Mouse (Mus musculus) ES-Bruce4 (cell line): ENCODE results near the gene Psenen. TPM values are rescaled to one million over a fixed set of nuclear protein-coding genes. Genes with fewer than 3 reads are reported as not detected.
A peak's percentile ranks its signal among the peaks of the same experiment; 100 is the strongest.

Source experiments
- H3K27ac ChIP-seq: 2 replicates; pipeline ENCODE4 v1.5.1; 2012; ENCODE audit warnings: low read length, inconsistent platforms; ENCODE audit not compliant: insufficient read depth
- H3K27me3 ChIP-seq: 2 replicates; pipeline ENCODE4 v1.6.1; 2012; ENCODE audit warnings: mild to moderate bottlenecking, low read length, inconsistent platforms; ENCODE audit not compliant: control insufficient read depth, poor library complexity, insufficient read depth, severe bottlenecking
- H3K36me3 ChIP-seq: 2 replicates; pipeline ENCODE4 v1.6.1; 2012; ENCODE audit warnings: inconsistent platforms, mild to moderate bottlenecking, low read length, moderate library complexity; ENCODE audit not compliant: control insufficient read depth, poor library complexity, insufficient read depth, severe bottlenecking
- H3K4me1 ChIP-seq: one replicate; pipeline ENCODE4 v1.8.1; 2011; ENCODE audit warnings: low read length; ENCODE audit not compliant: control insufficient read depth, insufficient read depth
- H3K4me3 ChIP-seq: 2 replicates; pipeline ENCODE4 v1.5.1; 2011; ENCODE audit warnings: low read depth, mild to moderate bottlenecking, low read length
- H3K9ac ChIP-seq: 2 replicates; pipeline ENCODE4 v1.6.1; 2012; ENCODE audit warnings: low read depth, mild to moderate bottlenecking, inconsistent platforms; ENCODE audit not compliant: poor library complexity, severe bottlenecking
- H3K9me3 ChIP-seq: replicated peaks from 2 replicates; pipeline ENCODE4 v1.6.1; 2012; ENCODE audit warnings: mild to moderate bottlenecking, low read length, inconsistent platforms; ENCODE audit not compliant: control insufficient read depth, poor library complexity, insufficient read depth, severe bottlenecking
- CTCF ChIP-seq: IDR thresholded peaks from one replicate; pipeline ENCODE4 v1.8.1; 2011; ENCODE audit warnings: low read depth, low read length
- EP300 ChIP-seq: IDR thresholded peaks from 2 replicates; pipeline ENCODE4 v1.6.1; 2011; ENCODE audit warnings: low read depth, low read length; ENCODE audit not compliant: insufficient read depth
- POLR2A ChIP-seq: IDR thresholded peaks from one replicate; pipeline ENCODE4 v1.8.1; 2011; ENCODE audit warnings: low read length; ENCODE audit not compliant: insufficient read depth
- polyA plus RNA-seq: library from polyadenylated mRNA; stranded (reverse); fragments of >200 nt; gene quantifications from 2 replicates; pipeline ENCODE4 v1.2.4, GENCODE M21; 2011; ENCODE audit warnings: low read depth; ENCODE audit not compliant: missing spikeins, insufficient read depth, insufficient read length

The Psenen gene
- polyA plus RNA-seq, 1 experiment, result 99.8 TPM

DNA sequence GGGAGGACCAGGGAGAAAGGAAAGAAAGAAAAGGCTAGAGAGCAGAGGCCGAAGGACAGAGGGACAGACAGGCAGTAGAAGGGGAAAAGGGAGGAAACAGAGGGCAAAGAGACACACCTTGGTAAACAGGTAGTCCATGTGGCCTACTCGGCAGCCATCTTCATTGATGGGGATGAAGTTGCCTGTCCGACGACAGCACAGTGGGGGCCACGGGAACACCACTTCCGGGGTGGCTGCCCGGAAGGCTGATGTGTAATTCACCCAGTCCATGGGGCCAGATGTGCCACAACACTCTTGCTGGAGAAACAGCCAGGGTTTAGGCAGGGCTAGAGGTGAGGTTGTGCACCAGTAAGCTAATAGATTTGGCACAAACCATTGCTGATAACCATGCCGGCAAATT is 41.5 kb upstream of the Psenen start:
- peaks cover 15% of the 10 kb centered on the region for H3K4me1 ChIP-seq
- TF ChIP-seq EP300 (no peak), POLR2A (no peak), CTCF (no peak)
- H3K27ac ChIP-seq, result peak overlapping the region; percentile 43
- H3K36me3 ChIP-seq, result no peaks in the 10 kb centered on the region
- H3K9me3 ChIP-seq, result no peaks in the 10 kb centered on the region
- H3K9ac ChIP-seq, result no peak overlapping the region
- no peaks in the 10 kb centered on the region for H3K27me3 ChIP-seq
- no peak overlapping the region for H3K4me3 ChIP-seq

- no peak overlapping the region for H3K9ac ChIP-seq
- H3K4me1 ChIP-seq, result peaks cover 15% of the 10 kb centered on the region
- no peak overlapping the region for H3K4me3 ChIP-seq
- no peaks in the 10 kb centered on the region for H3K9me3 ChIP-seq
- peak overlapping the region; percentile 43 for H3K27ac ChIP-seq
- TF ChIP-seq POLR2A (no peak), CTCF (no peak), EP300 (no peak)
- H3K27me3 ChIP-seq, result no peaks in the 10 kb centered on the region
- no peaks in the 10 kb centered on the region for H3K36me3 ChIP-seq
Measured at GRCm38 (mm10) chr7:30604424-30604823, 41.0 kb upstream of the Psenen start.

DNA sequence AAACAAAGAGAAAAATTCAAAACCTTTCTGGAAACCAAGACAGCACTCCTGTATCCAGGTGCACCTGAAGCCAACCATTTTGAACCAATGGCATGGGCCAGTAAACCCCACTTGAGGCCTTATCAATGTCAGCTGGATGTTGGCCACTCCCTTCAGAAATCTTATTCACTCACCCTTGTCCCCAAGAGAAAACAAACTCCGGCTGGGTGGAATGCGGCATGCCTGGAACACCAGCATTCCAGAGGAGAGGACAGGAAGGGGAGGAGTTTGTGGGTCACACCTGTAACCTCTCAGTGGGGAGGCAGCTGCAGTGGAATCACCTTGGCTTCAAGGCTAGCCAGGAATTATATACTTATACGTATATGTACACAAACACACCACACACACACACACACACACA is 39.2 kb upstream of the Psenen start:
- H3K27ac ChIP-seq, result peak overlapping the region; percentile 82

GRCm38 (mm10) chr7:30600651-30601050 is 37.2 kb upstream of the Psenen start:
- H3K36me3 ChIP-seq, result no peaks in the 10 kb centered on the region
- peaks cover 15% of the 10 kb centered on the region for H3K4me1 ChIP-seq
- H3K4me3 ChIP-seq, result no peak overlapping the region
- TF ChIP-seq POLR2A (no peak), CTCF (no peak), EP300 (no peak)
- no peaks in the 10 kb centered on the region for H3K9me3 ChIP-seq
- H3K27ac ChIP-seq, result peak overlapping the region; percentile 82
- no peaks in the 10 kb centered on the region for H3K27me3 ChIP-seq
- peak overlapping the region; percentile 30 for H3K9ac ChIP-seq

More for the DNA sequence above, 39.2 kb upstream of the Psenen start:
- Histone ChIP-seq H3K9ac (no peak overlapping the region), H3K4me1 (peaks cover 15% of the 10 kb centered on the region), H3K27me3 (no peaks in the 10 kb centered on the region), H3K9me3 (no peaks in the 10 kb centered on the region), H3K36me3 (no peaks in the 10 kb centered on the region), H3K4me3 (peak overlapping the region; percentile 9; the same call in 1 of the 2 replicates)
- TF ChIP-seq EP300, result peak; percentile 96
- no peak for TF ChIP-seq POLR2A

GRCm38 (mm10) chr7:30599933-30600353 is 36.5 kb upstream of the Psenen start:
- Histone ChIP-seq H3K9ac (peak overlapping the region; percentile 45), H3K36me3 (no peaks in the 10 kb centered on the region), H3K9me3 (no peaks in the 10 kb centered on the region), H3K4me1 (peaks cover 16% of the 10 kb centered on the region), H3K4me3 (peak overlapping the region; percentile 41), H3K27ac (peak overlapping the region; percentile 82), H3K27me3 (no peaks in the 10 kb centered on the region)
- TF ChIP-seq CTCF (no peak), EP300 (no peak), POLR2A (no peak)

DNA sequence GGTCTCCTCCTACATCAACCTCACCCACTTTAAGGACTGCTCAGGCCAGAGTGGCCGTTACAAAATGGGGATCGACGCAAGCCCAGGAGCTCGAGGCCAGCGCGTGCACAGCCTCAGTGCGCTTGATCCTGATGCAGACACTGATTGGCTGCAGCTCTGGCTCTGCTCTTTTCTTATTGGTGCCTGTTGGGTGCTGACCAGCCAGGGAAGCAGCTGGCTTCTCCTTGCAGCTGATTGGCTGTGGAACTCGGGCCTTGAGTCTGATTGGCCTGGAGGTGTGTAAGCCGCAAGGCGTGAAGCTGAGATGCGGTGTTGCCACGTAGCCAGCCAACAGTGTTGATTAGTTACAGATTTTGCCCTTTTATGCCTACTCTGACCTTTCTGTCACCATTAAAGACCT is 35.4 kb upstream of the Psenen start, which contains the start of gene Zbtb32:
Gene Zbtb32, minus strand, starts transcription at position 124 of the 400 bp plus-strand sequence.
- Histone ChIP-seq H3K9ac (peak within 1 kb of the TSS; percentile 45; the same call in 1 of the 2 replicates), H3K27me3 (no peaks in the 10 kb centered on the region), H3K9me3 (no peaks in the 10 kb centered on the region), H3K27ac (peak within 1 kb of the TSS; percentile 46), H3K4me3 (peak within 1 kb of the TSS; percentile 41), H3K36me3 (no peaks in the 10 kb centered on the region), H3K4me1 (peaks cover 17% of the 10 kb centered on the region)
- TF ChIP-seq CTCF (no peak), POLR2A (no peak), EP300 (no peak)

- Histone ChIP-seq H3K36me3 (no peaks in the 10 kb centered on the region), H3K4me1 (peaks cover 9% of the 10 kb centered on the region), H3K4me3 (no peak overlapping the region), H3K27ac (no peak overlapping the region), H3K9me3 (no peaks in the 10 kb centered on the region), H3K9ac (no peak overlapping the region), H3K27me3 (no peaks in the 10 kb centered on the region)
- TF ChIP-seq CTCF, result no peak
- no peak for TF ChIP-seq POLR2A
- no peak for TF ChIP-seq EP300
Measured at GRCm38 (mm10) chr7:30596811-30597210, 33.4 kb upstream of the Psenen start.
